Mouse (Mus musculus) spleen, postnatal 36 days (tissue): ENCODE results near the gene Rapgef2.
"Not testable (repeated sequence)": the region's sequence is repeated elsewhere in the genome, so short reads cannot be mapped to it uniquely, and the experiment has no call there.

ENCODE experiments used
- DNase-seq, 2 experiments: peaks; one replicate each; pipeline ENCODE4 v3.0.0; 2022; ENCODE audit warnings: low spot score in 2 of 2, mixed read lengths in 1 of 2

Gene Rapgef2

DNA sequence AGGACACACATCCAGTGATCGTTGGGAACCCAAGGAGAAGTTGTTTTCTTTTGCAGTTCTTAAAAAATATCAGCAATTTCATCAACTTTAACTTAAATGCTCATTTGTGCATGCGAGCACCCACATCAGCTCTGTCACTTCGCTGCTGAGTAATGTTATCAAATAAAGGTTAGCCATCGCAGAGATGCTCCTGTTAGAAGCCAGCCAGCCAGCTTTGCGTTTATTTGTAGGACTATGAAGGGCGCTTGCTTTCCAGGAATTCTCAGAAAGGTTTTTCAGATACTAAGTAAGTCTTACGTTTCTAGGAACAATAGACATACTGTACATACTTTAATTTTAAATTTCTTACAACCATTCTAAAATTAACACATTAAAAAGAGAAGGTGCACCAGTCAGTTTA is 185.5 kb downstream of the Rapgef2 start:
- no peak for DNase-seq

GRCm38 (mm10) chr3:79089091-79089490 is 197.2 kb downstream of the Rapgef2 start:
- DNase-seq: peak; percentile 41 to 49

DNA sequence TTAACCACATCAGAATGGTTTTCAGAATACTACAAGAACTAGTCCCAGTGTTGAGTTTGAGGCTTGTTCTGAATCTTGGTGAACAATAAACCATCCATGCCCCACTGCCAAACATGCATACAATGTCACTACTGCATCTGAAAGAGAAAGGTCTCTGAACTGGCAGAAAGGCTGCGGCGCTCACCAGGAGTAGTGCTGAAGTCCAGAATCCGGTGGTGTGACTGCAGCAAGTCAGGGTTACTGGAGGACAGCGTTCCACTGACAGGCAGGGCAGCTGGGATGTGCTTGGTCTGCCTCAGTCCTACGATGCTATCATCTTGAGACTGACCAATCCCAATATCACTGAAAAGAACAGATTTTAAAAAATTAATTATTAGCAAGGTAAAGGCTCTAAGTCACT is 197.9 kb downstream of the Rapgef2 start:
- DNase-seq: no peak

GRCm38 (mm10) chr3:79086282-79086681 is 200.0 kb downstream of the Rapgef2 start:
- DNase-seq: no peak

GRCm38 (mm10) chr3:79083881-79084280 is 202.4 kb downstream of the Rapgef2 start:
- no peak for DNase-seq

- no peak for DNase-seq
These were observed 203.3 kb downstream of the Rapgef2 start for GRCm38 (mm10) chr3:79083030-79083429.

- DNase-seq: no peak
These were observed 207.2 kb downstream of the Rapgef2 start for GRCm38 (mm10) chr3:79079076-79079475.

GRCm38 (mm10) chr3:79074970-79075369 is 211.3 kb downstream of the Rapgef2 start:
- no peak for DNase-seq

- no peak for DNase-seq
These were observed 212.6 kb downstream of the Rapgef2 start for GRCm38 (mm10) chr3:79073541-79074244.

DNA sequence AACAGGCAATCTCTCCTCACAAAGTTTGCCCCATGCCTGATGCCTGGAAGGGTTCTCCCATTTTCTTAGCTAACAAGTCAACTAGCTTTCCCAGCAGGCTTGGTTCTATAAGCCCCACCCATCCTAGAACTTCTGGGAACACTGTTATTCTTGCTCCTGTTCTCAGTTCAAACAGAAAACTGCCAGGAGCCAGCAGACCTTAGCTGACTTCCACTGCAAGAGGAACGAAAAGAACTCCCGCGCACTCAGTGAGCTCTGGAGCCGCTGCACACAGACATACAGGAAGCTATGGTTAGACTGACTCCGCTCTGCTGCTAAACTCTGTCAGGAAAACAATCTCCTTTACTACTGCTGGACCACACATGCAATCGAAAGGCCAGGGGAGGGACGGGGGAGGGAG is 214.8 kb downstream of the Rapgef2 start:
- no peak for DNase-seq

DNA sequence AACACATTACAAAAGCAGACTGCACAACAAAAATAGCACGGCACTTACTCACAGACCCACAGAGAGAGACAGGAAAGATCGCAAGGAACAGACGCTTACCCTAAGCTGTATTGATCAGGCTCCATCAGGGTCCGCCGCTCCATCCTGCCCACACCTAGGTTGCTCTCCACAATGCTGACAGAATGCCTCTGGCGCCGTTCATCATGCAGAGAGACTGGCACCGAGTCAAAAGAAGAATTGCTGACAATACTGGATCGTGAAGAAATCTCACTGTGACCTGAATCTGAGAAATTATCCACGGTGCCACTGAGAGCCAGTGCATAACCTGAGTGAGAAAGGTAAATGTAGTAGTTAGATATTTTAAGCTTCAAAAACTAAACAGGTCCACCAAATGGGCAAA is 216.4 kb downstream of the Rapgef2 start:
- no peak for DNase-seq

- no peak for DNase-seq
These were observed 217.3 kb downstream of the Rapgef2 start for GRCm38 (mm10) chr3:79068976-79069375.

DNA sequence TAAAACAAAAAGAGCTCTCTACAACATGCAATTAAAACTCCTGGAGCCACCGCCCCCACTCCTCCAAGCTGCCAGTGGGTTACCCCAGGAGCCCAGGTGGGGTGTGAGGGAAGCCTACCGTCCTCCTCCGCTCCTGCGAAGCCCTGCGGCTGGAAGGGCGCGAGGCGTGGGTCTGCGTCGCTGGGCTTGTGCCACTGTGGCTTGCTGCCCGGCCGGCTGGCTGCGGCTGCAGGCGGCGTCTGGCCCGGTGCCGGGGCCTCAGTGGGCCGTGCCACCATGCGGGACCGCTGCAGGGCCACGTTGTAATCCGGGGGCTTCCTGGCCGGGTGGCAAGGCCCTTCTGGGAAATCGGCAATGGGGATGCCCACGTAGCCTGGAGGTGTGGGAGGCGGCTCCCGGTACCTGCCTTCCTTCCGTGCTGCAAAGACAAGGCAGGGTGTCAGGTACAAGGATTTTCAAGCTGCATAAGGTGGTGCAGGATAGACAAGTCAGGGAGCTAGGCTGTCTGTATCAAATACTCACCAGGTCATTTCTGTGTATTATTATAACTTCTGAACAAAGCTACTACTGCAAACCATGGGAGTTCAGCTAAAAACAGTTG is 219.8 kb downstream of the Rapgef2 start:
- DNase-seq: no peak

DNA sequence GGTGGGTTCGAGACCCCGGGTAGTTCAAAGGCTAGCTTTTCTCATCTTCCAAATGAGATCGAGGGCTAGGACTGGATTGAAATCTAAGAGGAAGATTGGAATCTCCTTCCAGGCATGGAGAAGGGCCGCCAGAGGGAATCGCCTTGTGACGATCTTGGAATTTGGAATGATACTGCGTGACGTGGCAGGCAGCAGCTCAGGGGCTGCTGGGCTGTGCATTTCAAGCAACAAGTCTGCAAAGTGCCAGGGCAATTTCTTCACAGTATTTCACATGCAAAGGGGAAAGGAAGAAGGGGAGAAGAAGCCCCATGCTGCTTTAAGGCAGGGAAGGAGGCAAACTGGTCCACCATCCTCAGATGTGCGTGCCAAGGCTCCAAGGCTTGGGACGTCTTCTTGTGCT is 222.2 kb downstream of the Rapgef2 start:
- DNase-seq: no peak

DNA sequence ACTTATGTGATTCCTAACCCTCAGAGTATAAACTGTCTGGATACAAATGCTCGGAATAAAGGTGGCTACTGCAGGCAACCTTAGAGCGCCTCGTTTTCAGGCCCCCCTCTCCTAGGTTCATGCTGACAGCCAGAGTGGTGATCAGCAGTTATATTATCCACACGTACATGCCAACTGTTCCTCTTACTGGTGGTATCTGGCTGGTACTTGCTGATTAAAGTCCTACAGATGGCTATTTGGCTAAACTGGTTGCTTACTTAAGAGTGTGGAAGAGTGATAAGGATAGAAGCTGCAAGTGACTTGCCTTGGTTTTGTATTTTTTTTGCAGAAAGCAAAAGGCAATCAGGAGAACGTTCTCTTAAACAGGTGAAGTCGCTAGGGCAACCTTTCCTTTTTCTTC is 224.9 kb downstream of the Rapgef2 start:
- DNase-seq: no peak

DNA sequence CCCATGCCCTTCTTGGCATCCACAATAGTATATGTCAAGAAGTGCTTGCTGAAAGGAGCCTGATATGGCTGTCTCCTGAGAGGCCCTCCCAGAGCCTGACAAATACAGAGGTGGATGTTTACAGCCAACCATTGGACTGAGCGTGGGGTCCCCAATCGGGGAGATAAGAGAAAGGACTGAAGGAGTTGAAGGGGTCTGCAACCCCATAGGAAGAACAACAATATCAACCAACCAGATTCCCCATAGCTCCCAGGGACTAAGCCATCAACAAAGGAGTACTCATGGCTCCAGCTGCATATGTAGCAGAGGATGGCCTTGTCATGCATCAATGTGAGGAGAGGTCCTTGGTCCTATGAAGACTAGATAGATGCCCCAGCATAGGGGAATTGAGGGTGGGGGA is 227.8 kb downstream of the Rapgef2 start:
- DNase-seq: not testable (repeated sequence)

- DNase-seq: no peak
These were observed 241.1 kb downstream of the Rapgef2 start for GRCm38 (mm10) chr3:79045251-79045650.

DNA sequence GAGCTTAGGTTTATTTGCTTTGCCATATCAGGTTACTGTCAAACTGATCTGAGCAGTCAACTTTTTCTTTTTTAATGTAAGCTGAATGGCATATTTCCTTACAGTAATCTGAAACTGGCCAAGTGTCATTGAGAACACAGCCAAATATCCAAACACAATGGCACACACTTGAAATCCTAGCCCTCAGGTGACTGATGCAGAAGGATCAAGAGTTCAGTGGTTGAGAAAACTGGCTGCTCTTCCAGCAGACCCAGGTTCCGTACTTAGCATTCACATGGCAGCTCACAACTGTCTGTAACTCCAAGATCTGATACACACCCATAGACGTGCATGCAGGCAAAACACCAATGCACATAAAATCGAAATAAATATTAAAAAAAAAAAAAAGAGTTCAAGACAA is 243.3 kb downstream of the Rapgef2 start:
- DNase-seq: no peak

- peak; percentile 5 to 8 for DNase-seq
These were observed 246.5 kb downstream of the Rapgef2 start for GRCm38 (mm10) chr3:79039666-79040450.

- DNase-seq: no peak
These were observed 247.3 kb downstream of the Rapgef2 start for GRCm38 (mm10) chr3:79039008-79039407.

GRCm38 (mm10) chr3:79034457-79034856 is 251.9 kb downstream of the Rapgef2 start:
- no peak for DNase-seq

GRCm38 (mm10) chr3:79030855-79031254 is 255.5 kb downstream of the Rapgef2 start:
- no peak for DNase-seq
